ENCODE assay signal across 8 mouse cellular contexts in genomic region chr12:113221289-113221688, GRCm38 (mm10). TPM values are rescaled to one million over a fixed set of nuclear protein-coding genes. Genes with fewer than 3 reads are reported as not detected.
A peak's percentile ranks its signal among the peaks of the same experiment; 100 is the strongest.
DNase-seq lines count a peak whose midpoint lies in the region; ATAC-seq and TF ChIP-seq lines count a peak whose summit lies in the region.

No protein-coding gene starts in this region.

- no peaks in the 10 kb centered on the region for H3K9me3 ChIP-seq in heart, postnatal 0 days (replicated peaks; ENCODE audit: control insufficient read depth, low read length)
- H3K9me3 ChIP-seq in liver, embryonic 14.5 days (ENCODE audit: control insufficient read depth, low read length): no peaks in the 10 kb centered on the region

- intact Hi-C loops in heart, postnatal 25 days (cut with DNase I): loop anchor here (5.0 kb wide), 3 partner anchors 266 to 761 kb away; partner anchors contain the start of gene Adam6b

- H3K4me3 ChIP-seq in heart, postnatal 0 days (ENCODE audit: low read depth, low read length): no peak overlapping the region
- no peak overlapping the region for H3K4me3 ChIP-seq in C2C12 (ENCODE audit: insufficient read depth, poor library complexity, severe bottlenecking)
- H3K4me3 ChIP-seq in liver, embryonic 14.5 days (ENCODE audit: insufficient read depth in 1 of 2, low read depth in 2 of 2, low read length in 2 of 2): no peak overlapping the region

- ATAC-seq in heart, postnatal 0 days (ENCODE audit: insufficient read depth, low read depth): no peak
- ATAC-seq in liver, embryonic 14.5 days (ENCODE audit: insufficient read depth): no peak
- no peak for ATAC-seq in activated CD4-positive, CD25-positive, alpha-beta regulatory T cell, adult 4 months

- H3K36me3 ChIP-seq in heart, postnatal 0 days (replicated peaks; ENCODE audit: control insufficient read depth, insufficient read depth, low read length): no peaks in the 10 kb centered on the region
- H3K36me3 ChIP-seq in C2C12 (ENCODE audit: control insufficient read depth, insufficient read depth): no peaks in the 10 kb centered on the region
- no peaks in the 10 kb centered on the region for H3K36me3 ChIP-seq in liver, embryonic 14.5 days (replicated peaks; ENCODE audit: control insufficient read depth, insufficient read depth, low read depth)

- H3K27ac ChIP-seq in heart, postnatal 0 days (ENCODE audit: low read depth): no peak overlapping the region
- H3K27ac ChIP-seq in liver, embryonic 14.5 days: no peak overlapping the region

- H3K4me1 ChIP-seq in heart, postnatal 0 days (ENCODE audit: control insufficient read depth, insufficient read depth): no peaks in the 10 kb centered on the region
- no peaks in the 10 kb centered on the region for H3K4me1 ChIP-seq in liver, embryonic 14.5 days (replicated peaks; ENCODE audit: control insufficient read depth in 2 of 2, insufficient read depth in 2 of 2, low read length in 1 of 2)

- H3K79me2 ChIP-seq in C2C12 (ENCODE audit: control insufficient read depth, insufficient read depth): no peaks in the 10 kb centered on the region

- no peak overlapping the region for H3K9ac ChIP-seq in heart, postnatal 0 days (replicated peaks; ENCODE audit: low read depth, low read length)
- H3K9ac ChIP-seq in liver, embryonic 14.5 days (replicated peaks): no peak overlapping the region

- no peak overlapping the region for H3K4me2 ChIP-seq in heart, postnatal 0 days (ENCODE audit: low read depth, low read length)
- no peak overlapping the region for H3K4me2 ChIP-seq in liver, embryonic 14.5 days (ENCODE audit: low read depth)

- no peak for TF ChIP-seq EP300 in heart, postnatal 0 days (IDR thresholded peaks at IDR 0.05; ENCODE audit: low read depth)
- TF ChIP-seq EP300 in liver, embryonic 14.5 days (IDR thresholded peaks at IDR 0.05; ENCODE audit: low read depth): no peak

- H3K79me3 ChIP-seq in C2C12 (ENCODE audit: low read depth): no peaks in the 10 kb centered on the region

- H3K27me3 ChIP-seq in heart, postnatal 0 days (ENCODE audit: control insufficient read depth, insufficient read depth, low read length): no peaks in the 10 kb centered on the region
- H3K27me3 ChIP-seq in C2C12 (ENCODE audit: control insufficient read depth, insufficient read depth, insufficient read length): no peaks in the 10 kb centered on the region
- no peaks in the 10 kb centered on the region for H3K27me3 ChIP-seq in liver, embryonic 14.5 days (ENCODE audit: control insufficient read depth, insufficient read depth, low read length)

- DNase-seq in heart, postnatal 0 days (ENCODE audit: low spot score): no peak
- no peak for DNase-seq in heart, postnatal 25 days (ENCODE audit: low spot score)
- DNase-seq in ZHBTc4 (ENCODE audit: low read depth, low spot score): peak; percentile 63
- no peak for DNase-seq in liver, embryonic 14.5 days (ENCODE audit: low read depth in 3 of 3, low spot score in 3 of 3)
- DNase-seq in thymus, adult 18-20 months: peak; percentile 46 to 55
- no peak for DNase-seq in right cerebral cortex, postnatal 10 days (ENCODE audit: low spot score in 2 of 2)

- 77% methylated on average over 9 of the region's 9 CpGs for WGBS in heart, postnatal 0 days
- 67% methylated on average over 9 of the region's 9 CpGs for WGBS in liver, embryonic 14.5 days (ENCODE audit: insufficient replicate concordance)

- peak; percentile 31 for TF ChIP-seq CTCF in heart, postnatal 0 days (IDR thresholded peaks at IDR 0.05; ENCODE audit: low read depth)
- TF ChIP-seq CTCF in C2C12 (IDR thresholded peaks at IDR 0.05; ENCODE audit: control insufficient read depth, insufficient read depth, insufficient read length): peak; percentile 46
- peak; percentile 89 for TF ChIP-seq CTCF in liver, embryonic 14.5 days (IDR thresholded peaks at IDR 0.05; ENCODE audit: low read depth)

- H3ac ChIP-seq in C2C12 (ENCODE audit: control insufficient read depth, insufficient read length, low read depth): no peak overlapping the region

TF ChIP-seq in C2C12, 6 proteins besides CTCF, POLR2A, EP300 and RAD21:
- no peak for TF ChIP-seq MYOG (IDR thresholded peaks at IDR 0.05; ENCODE audit: control insufficient read depth, extremely low read depth, insufficient read length)
- TF ChIP-seq FOSL1 (IDR thresholded peaks at IDR 0.05; ENCODE audit: insufficient read depth, low read length, poor library complexity, severe bottlenecking): no peak
- TF ChIP-seq USF1 (IDR thresholded peaks at IDR 0.05; ENCODE audit: low read depth): no peak
- TF ChIP-seq MYOD1 (IDR thresholded peaks at IDR 0.05; ENCODE audit: control insufficient read depth, insufficient read length, low read depth): no peak
- TF ChIP-seq MAX (IDR thresholded peaks at IDR 0.05): no peak
- TF ChIP-seq CEBPB (IDR thresholded peaks at IDR 0.05; ENCODE audit: low read depth): no peak

RNA-seq across cellular contexts. Expression of gene Tmem121, which starts 35.6 kb away (rescaled TPM):
- total RNA-seq in heart, postnatal 0 days (2014; rRNA removed; ENCODE audit: low replicate concordance): 0.97 and 4.8 TPM in 2 replicates
- polyA plus RNA-seq in heart, postnatal 0 days (2015; fragmentation: Nextera tagmentation; extraction: Ambion mirVana): 1.2 TPM in 2 replicates
- under 1 TPM in 1 of 2 experiments, not detected in 1; 0.17 TPM for total RNA-seq in heart, postnatal 25 days (2021)
- 6.3 TPM for polyA plus RNA-seq in C2C12 (2012; fragmentation: generic; extraction: Trizol)
- polyA plus RNA-seq in liver, embryonic 14.5 days (2012; rRNA removed): 0.29 and 0.54 TPM in 2 replicates
- 0.11 TPM in 1 of 2 replicates, not detected in the other for polyA plus RNA-seq in liver, embryonic 14.5 days (2014; fragmentation: Nextera tagmentation; extraction: Ambion mirVana)
- not detected for polyA plus RNA-seq in activated CD4-positive, CD25-positive, alpha-beta regulatory T cell, adult 4 months (2017; shearing (Covaris generic))

Comparison
In these comparisons a context has a peak if more than half of its experiments do, and no peak if none do; other contexts are left out.
1. DNase-seq: peak in ZHBTc4 (single experiment) and thymus, adult 18-20 months (2 of 2); none in heart, postnatal 0 days (single experiment), heart, postnatal 25 days (single experiment), liver, embryonic 14.5 days (0 of 3) and right cerebral cortex, postnatal 10 days (0 of 2).
2. CTCF ChIP-seq: peak in every context shown above with its lines; median percentile 89 in liver, embryonic 14.5 days; 46 in C2C12; 31 in heart, postnatal 0 days.